Mouse (Mus musculus): ENCODE measurements around the gene Gpr161. TPM values are rescaled to one million over a fixed set of nuclear protein-coding genes. Genes with fewer than 3 reads are reported as not detected.

Gpr161 gene
- polyA plus RNA-seq (2016; fragmentation: Nextera tagmentation; extraction: Ambion mirVana), result 3.2 and 3.9 TPM in 2 replicates

- no peak within 1 kb of the TSS for H3K9ac ChIP-seq (replicated peaks)
- H3K9me3 ChIP-seq, result no peaks in the 10 kb centered on the region
- no peaks in the 10 kb centered on the region for H3K27me3 ChIP-seq
- H3K27ac ChIP-seq (replicated peaks), result no peak within 1 kb of the TSS
- 0 out of 2 replicates have a peak, but pooled peaks cover 17% of the 10 kb centered on the region for H3K36me3 ChIP-seq
- H3K4me2 ChIP-seq (replicated peaks), result no peak within 1 kb of the TSS
- 100% methylated on average over 1 of the region's 1 CpGs for WGBS
- no peaks in the 10 kb centered on the region for H3K4me1 ChIP-seq
- ATAC-seq (ENCODE audit: low FRiP score, low read depth), result no peak
- H3K4me3 ChIP-seq, result no peak within 1 kb of the TSS
Measured at GRCm38 (mm10) chr1:165295489-165295888, at the start of gene Gpr161. TSS of gene Gpr161 (plus strand) at chr1:165295789.

- no peaks in the 10 kb centered on the region for H3K4me1 ChIP-seq
- no peak overlapping the region for H3K9ac ChIP-seq (replicated peaks)
- no peak overlapping the region for H3K4me2 ChIP-seq (replicated peaks)
- no peak for ATAC-seq (ENCODE audit: low FRiP score, low read depth)
- WGBS, result 84% methylated on average over 5 of the region's 5 CpGs
- no peak overlapping the region for H3K4me3 ChIP-seq
- H3K27me3 ChIP-seq, result no peaks in the 10 kb centered on the region
- no peaks in the 10 kb centered on the region for H3K9me3 ChIP-seq
- H3K36me3 ChIP-seq, result no peaks in the 10 kb centered on the region
- H3K27ac ChIP-seq (replicated peaks), result no peak overlapping the region
Measured at GRCm38 (mm10) chr1:165246587-165246986, 49.0 kb upstream of the Gpr161 start.

DNA sequence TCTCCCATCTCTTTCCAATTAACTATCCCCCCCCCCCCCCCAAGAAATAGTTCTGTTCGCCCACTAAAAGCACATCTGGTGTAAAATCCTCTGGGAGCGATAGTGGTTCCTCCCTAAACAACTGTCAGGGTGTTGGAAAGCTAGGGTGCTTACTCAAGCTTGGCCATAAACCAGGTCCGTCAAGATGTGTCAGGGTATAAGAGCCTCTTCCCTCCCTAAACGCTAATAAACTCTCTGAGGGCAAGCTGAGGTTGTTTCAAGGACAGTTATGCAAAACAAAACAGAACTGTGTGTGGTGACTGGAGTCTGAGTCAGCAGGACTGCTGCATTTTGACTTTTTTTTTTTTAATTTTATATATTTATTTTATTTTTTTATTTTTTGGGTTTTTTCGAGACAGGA, 48.5 kb upstream of the Gpr161 start:
- no peaks in the 10 kb centered on the region for H3K9me3 ChIP-seq
- no peaks in the 10 kb centered on the region for H3K36me3 ChIP-seq
- no peak overlapping the region for H3K9ac ChIP-seq (replicated peaks)
- no peak overlapping the region for H3K4me2 ChIP-seq (replicated peaks)
- no peak overlapping the region for H3K27ac ChIP-seq (replicated peaks)
- ATAC-seq (ENCODE audit: low FRiP score, low read depth), result no peak
- no peaks in the 10 kb centered on the region for H3K27me3 ChIP-seq
- no peak overlapping the region for H3K4me3 ChIP-seq
- H3K4me1 ChIP-seq, result no peaks in the 10 kb centered on the region
- WGBS, result 88% methylated on average over 5 of the region's 5 CpGs

DNA sequence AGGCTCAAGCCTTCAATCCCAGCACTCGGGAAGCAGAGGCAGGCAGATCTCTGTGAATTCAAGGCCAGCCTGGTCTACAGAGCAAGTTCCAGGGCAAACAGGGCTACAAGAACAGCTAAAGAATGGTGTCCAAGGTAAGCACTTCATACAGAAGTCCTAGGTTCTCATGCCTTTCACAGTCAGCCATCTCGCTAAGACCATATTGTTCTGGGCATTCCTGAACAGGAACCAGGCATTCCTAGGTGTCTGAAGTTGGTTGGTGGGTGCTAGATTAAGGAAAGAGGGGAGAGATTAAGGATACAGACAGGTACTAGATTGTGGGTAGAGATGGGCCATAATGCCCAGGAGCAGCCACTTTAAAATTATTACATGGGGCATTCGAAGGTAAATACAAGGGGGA, 47.8 kb upstream of the Gpr161 start:
- 94% methylated on average over 3 of the region's 3 CpGs for WGBS
- no peaks in the 10 kb centered on the region for H3K4me1 ChIP-seq
- no peak overlapping the region for H3K9ac ChIP-seq (replicated peaks)
- ATAC-seq (ENCODE audit: low FRiP score, low read depth), result no peak
- H3K27ac ChIP-seq (replicated peaks), result no peak overlapping the region
- H3K27me3 ChIP-seq, result no peaks in the 10 kb centered on the region
- no peak overlapping the region for H3K4me3 ChIP-seq
- no peaks in the 10 kb centered on the region for H3K9me3 ChIP-seq
- H3K4me2 ChIP-seq (replicated peaks), result no peak overlapping the region
- no peaks in the 10 kb centered on the region for H3K36me3 ChIP-seq

- no peak for ATAC-seq (ENCODE audit: low FRiP score, low read depth)
- Histone ChIP-seq H3K27me3 (no peaks in the 10 kb centered on the region), H3K9me3 (no peaks in the 10 kb centered on the region), H3K4me1 (no peaks in the 10 kb centered on the region), H3K4me3 (no peak overlapping the region), H3K4me2 (replicated peaks) (no peak overlapping the region), H3K9ac (replicated peaks) (no peak overlapping the region), H3K36me3 (no peaks in the 10 kb centered on the region), H3K27ac (replicated peaks) (no peak overlapping the region)
- 59% methylated on average over 4 of the region's 4 CpGs for WGBS
Measured at GRCm38 (mm10) chr1:165248842-165249241, 46.7 kb upstream of the Gpr161 start.

GRCm38 (mm10) chr1:165250546-165250945, 45.0 kb upstream of the Gpr161 start:
- H3K4me3 ChIP-seq, result no peak overlapping the region
- no peak overlapping the region for H3K4me2 ChIP-seq (replicated peaks)
- no peaks in the 10 kb centered on the region for H3K36me3 ChIP-seq

DNA sequence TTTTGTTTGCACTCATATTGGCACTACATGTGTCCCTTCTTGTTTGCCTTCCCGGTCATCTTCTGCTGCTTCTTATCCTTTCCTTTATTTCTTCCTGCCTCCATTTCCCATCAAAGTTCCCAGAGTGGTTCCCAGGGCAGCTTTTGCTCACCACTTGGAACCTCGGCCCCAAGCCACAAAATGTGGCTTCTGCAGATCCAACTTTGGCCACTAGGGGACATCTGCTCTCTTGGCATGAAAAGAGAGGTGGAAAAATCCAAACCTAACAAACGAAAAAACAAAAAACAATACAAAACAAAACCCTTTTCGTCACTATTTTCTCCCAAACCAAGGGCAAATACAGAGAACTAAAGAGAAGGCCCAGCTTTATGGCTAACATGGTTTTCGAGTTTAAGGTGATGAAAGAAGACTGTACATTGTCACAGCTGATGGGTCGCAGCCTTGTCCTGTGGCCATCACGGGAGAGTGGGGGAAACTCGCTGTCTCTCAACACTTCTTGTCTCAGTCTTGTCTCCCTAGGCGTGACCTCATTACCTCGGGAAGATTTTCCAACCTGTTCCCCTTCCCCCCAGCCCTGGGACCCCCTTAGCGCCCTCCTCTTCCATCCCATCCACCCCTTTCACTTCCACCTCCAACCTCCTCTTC, 43.4 kb upstream of the Gpr161 start:
- Histone ChIP-seq H3K27me3 (no peaks in the 10 kb centered on the region), H3K36me3 (no peaks in the 10 kb centered on the region), H3K27ac (replicated peaks) (no peak overlapping the region), H3K9me3 (no peaks in the 10 kb centered on the region), H3K4me3 (no peak overlapping the region), H3K9ac (replicated peaks) (no peak overlapping the region), H3K4me2 (replicated peaks) (no peak overlapping the region), H3K4me1 (no peaks in the 10 kb centered on the region)
- 51% methylated on average over 11 of the region's 11 CpGs for WGBS
- no peak for ATAC-seq (ENCODE audit: low FRiP score, low read depth)

More at GRCm38 (mm10) chr1:165250546-165250945, 45.0 kb upstream of the Gpr161 start:
- no peak for ATAC-seq (ENCODE audit: low FRiP score, low read depth)
- no peak overlapping the region for H3K9ac ChIP-seq (replicated peaks)
- 91% methylated on average over 2 of the region's 2 CpGs for WGBS
- no peaks in the 10 kb centered on the region for H3K4me1 ChIP-seq
- no peaks in the 10 kb centered on the region for H3K9me3 ChIP-seq
- H3K27me3 ChIP-seq, result no peaks in the 10 kb centered on the region
- no peak overlapping the region for H3K27ac ChIP-seq (replicated peaks)

GRCm38 (mm10) chr1:165274946-165275345, 20.6 kb upstream of the Gpr161 start:
- Histone ChIP-seq H3K4me2 (replicated peaks) (no peak overlapping the region), H3K4me3 (no peak overlapping the region), H3K4me1 (peaks cover under 1% of the 10 kb centered on the region), H3K27me3 (no peaks in the 10 kb centered on the region), H3K27ac (replicated peaks) (no peak overlapping the region), H3K9ac (replicated peaks) (no peak overlapping the region), H3K9me3 (no peaks in the 10 kb centered on the region), H3K36me3 (no peaks in the 10 kb centered on the region)
- WGBS, result 87% methylated on average over 6 of the region's 6 CpGs
- ATAC-seq (ENCODE audit: low FRiP score, low read depth), result no peak

DNA sequence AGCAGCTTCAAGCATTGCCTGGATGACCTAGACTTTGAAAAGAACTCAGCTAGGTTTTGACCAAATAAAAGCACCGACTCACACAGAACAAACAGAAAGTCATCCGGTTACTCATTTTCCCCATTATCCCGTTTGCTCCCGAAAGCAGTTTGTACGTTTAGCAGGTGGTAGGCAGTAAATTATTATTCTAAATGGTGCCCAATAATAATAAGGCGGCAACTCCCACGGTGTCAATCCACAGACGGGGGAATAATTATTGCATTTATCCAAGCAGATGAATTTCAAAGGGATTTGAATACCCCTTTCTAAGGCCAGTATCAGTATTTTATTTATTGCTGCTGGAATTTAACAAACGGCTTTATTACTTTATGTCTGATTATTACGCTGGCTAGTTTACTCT, 14.8 kb upstream of the Gpr161 start:
- no peaks in the 10 kb centered on the region for H3K9me3 ChIP-seq
- no peaks in the 10 kb centered on the region for H3K27me3 ChIP-seq
- peak overlapping the region; percentile 90 for H3K4me2 ChIP-seq (replicated peaks)
- peaks cover 37% of the 10 kb centered on the region for H3K4me1 ChIP-seq
- peak overlapping the region; percentile 90 for H3K9ac ChIP-seq (replicated peaks)
- H3K36me3 ChIP-seq, result no peaks in the 10 kb centered on the region
- H3K27ac ChIP-seq (replicated peaks), result peak overlapping the region; percentile 93; the same call in 1 of the 2 replicates
- whole genome bisulfite sequencing, result 46% methylated on average over 10 of the region's 10 CpGs
- H3K4me3 ChIP-seq, result peak overlapping the region; percentile 86
- no peak for ATAC-seq (ENCODE audit: low FRiP score, low read depth)

GRCm38 (mm10) chr1:165281351-165282221, 14.0 kb upstream of the Gpr161 start:
- Histone ChIP-seq H3K9me3 (no peaks in the 10 kb centered on the region), H3K27ac (replicated peaks) (peak overlapping the region; percentile 93), H3K9ac (replicated peaks) (peak overlapping the region; percentile 90), H3K4me1 (peaks cover 37% of the 10 kb centered on the region), H3K4me3 (peak overlapping the region; percentile 86), H3K4me2 (replicated peaks) (peak overlapping the region; percentile 90), H3K36me3 (no peaks in the 10 kb centered on the region), H3K27me3 (no peaks in the 10 kb centered on the region)
- 0% methylated on average over 50 of the region's 71 CpGs for WGBS
- ATAC-seq (ENCODE audit: low FRiP score, low read depth), result peak; percentile 89

- Histone ChIP-seq H3K4me2 (replicated peaks) (peak overlapping the region; percentile 90), H3K27me3 (no peaks in the 10 kb centered on the region), H3K9ac (replicated peaks) (peak overlapping the region; percentile 90), H3K36me3 (no peaks in the 10 kb centered on the region), H3K9me3 (no peaks in the 10 kb centered on the region), H3K4me3 (peak overlapping the region; percentile 86), H3K4me1 (peaks cover 37% of the 10 kb centered on the region), H3K27ac (replicated peaks) (peak overlapping the region; percentile 93)
- WGBS, result 1% methylated on average over 33 of the region's 35 CpGs
- ATAC-seq (ENCODE audit: low FRiP score, low read depth), result peak; percentile 64
Measured at GRCm38 (mm10) chr1:165282222-165282966, 13.2 kb upstream of the Gpr161 start.

- Histone ChIP-seq H3K9me3 (no peaks in the 10 kb centered on the region), H3K9ac (replicated peaks) (peak overlapping the region; percentile 90), H3K4me1 (peaks cover 37% of the 10 kb centered on the region), H3K4me3 (peak overlapping the region; percentile 86), H3K4me2 (replicated peaks) (peak overlapping the region; percentile 90), H3K36me3 (no peaks in the 10 kb centered on the region), H3K27me3 (no peaks in the 10 kb centered on the region), H3K27ac (replicated peaks) (peak overlapping the region; percentile 93; the same call in 1 of the 2 replicates)
- no peak for ATAC-seq (ENCODE audit: low FRiP score, low read depth)
- 7% methylated on average over 7 of the region's 7 CpGs for WGBS
Measured at GRCm38 (mm10) chr1:165282967-165283345, 12.6 kb upstream of the Gpr161 start.

Data from midbrain, embryonic 12.5 days (tissue).